Mouse (Mus musculus) mammary gland, adult 2 months (tissue): ENCODE results near the gene Pcnx3. TPM values are rescaled to one million over a fixed set of nuclear protein-coding genes. Genes with fewer than 3 reads are reported as not detected.

ENCODE experiments used
- polyA plus RNA-seq: library from polyadenylated mRNA; depleted of rRNA; stranded (reverse); fragments of >200 nt; gene quantifications from 2 replicates; pipeline ENCODE4 v1.2.3, GENCODE M21; 2012; ENCODE audit warnings: low replicate concordance; rRNA removed

The Pcnx3 gene
- polyA plus RNA-seq, result 137 and 266 TPM in 2 replicates

DNA sequence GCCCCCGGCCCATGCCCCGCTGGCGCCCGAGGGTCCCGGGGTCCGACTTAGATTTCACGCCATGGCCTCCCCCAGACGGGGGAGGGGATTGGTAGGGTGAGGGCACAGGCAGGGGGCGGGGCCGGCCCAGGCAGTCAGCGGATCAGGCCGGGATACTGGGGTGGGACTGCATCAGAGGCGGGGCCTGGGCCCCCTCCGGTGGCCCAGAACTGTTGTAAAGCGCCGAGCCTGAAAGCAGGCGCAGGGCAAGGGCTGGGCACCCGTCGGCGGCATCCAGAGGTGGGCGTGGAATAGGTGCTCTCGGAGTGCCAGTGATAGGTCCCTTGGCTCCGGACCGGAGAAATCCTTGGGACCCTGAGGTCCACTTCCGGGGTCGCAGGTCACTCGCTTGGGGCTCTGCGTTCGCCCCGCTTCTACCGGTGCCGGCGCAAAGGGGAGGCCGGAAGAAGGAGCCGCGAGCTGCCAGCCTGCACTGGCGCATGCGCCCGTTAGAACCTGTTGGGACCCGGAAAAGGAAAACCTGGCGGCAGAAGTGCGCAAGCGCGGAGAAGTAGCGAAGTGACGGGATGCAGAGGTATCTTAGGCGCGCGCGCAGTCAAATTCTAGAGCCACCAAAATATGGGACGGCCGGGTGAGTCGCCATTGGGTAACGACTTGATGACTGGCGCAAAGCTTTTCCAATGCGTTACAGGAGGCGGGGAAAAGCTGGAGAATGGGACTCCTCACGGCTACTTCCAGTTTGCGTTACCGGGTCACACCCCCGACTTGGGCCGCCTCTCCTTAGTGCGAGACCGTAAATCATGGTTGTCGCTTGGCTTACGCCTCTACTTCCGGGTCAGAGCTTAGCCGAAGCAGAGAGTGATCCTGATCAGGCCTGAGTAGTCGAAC is at the start of gene Pcnx3, which contains the start of gene Map3k11:
Gene Pcnx3, minus strand, starts transcription at position 709 of the 888 bp plus-strand sequence.
Gene Map3k11, plus strand, starts transcription at position 543 of the 888 bp plus-strand sequence.

DNA sequence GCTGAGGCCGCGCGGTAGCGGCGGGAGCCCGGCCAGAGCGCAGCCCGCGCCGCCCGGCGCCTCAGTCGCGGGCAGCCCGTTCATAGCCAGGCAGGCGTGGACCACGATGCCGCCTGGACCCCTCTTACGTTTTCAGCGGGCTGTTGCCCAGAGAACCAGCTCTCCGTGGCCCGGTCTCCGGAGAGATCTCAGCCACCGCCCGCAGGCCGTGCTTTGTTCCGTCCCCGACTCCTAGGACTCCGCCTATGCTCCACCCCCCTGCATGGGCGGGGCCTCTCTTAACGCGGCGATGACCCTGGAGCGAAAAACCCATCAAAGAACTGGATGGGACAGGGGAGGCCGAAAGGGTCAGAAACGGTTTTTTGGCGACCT is 40.7 kb upstream of the Pcnx3 start, which contains the start of gene Fam89b:
Gene Fam89b, minus strand, starts transcription at position 210 of the 372 bp plus-strand sequence.

DNA sequence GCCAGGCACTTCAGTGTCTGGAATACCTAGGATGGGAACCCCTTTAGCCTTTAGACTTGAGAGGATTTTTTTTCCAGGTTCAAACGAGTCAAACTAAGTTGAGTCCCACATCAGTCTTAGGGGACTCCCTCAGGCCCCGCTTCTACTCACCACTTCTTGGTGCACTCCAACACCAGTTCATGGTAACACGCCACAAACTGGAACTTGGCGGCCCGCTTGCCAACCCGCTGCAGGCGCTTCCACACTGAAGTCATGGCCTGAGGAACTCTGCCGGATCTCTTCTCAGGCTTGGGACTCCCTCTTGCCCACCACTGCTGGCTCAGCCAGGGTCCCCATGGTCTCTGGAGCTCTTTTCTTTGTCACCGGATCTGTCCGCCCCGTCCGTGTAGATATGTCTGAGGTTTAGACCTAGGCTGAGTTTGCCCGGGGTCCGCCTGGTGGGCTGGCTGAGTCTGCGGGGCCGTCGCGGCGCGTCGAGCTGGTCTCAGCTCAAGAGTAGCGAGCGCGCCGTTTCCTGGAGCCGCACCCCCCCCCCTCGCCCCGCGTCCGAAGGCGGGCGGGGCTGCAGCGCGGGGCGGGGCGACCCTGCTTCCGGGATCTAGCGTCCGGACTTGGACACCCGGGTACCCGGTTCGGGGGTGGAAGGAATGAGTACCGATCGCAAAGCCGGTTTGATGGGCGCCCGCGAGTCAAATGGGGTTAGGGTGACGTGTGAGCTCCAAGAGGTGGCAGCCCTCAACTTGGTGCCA is 37.2 kb upstream of the Pcnx3 start, which contains the start of gene Ehbp1l1:
Gene Ehbp1l1, minus strand, starts transcription at position 551 of the 749 bp plus-strand sequence.

DNA sequence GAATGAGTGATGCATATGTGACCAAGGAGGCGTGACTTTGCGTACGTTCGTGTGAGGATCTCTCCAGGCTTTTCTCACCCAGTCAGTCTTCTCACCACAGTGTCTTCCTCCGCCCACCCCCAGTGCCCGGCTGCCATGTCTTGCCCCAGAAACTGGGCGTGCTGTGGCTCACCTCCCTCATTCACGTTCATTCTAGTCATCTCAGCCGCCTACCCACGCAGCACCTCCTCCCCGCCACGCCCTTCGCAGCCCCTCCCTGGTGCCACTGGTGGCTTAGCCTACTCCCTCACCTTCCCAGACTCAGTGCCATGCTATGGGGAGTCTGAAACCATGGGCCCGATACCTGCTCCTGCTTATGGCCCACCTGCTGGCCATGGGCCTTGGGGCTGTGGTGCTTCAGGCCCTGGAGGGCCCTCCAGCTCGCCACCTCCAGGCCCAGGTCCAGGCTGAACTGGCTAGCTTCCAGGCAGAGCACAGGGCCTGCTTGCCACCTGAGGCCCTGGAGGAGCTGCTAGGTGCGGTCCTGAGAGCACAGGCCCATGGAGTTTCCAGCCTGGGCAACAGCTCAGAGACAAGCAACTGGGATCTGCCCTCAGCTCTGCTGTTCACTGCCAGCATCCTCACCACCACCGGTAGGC is 15.6 kb upstream of the Pcnx3 start, which contains the start of gene Kcnk7:
Gene Kcnk7, plus strand, starts transcription at position 205 of the 638 bp plus-strand sequence.

DNA sequence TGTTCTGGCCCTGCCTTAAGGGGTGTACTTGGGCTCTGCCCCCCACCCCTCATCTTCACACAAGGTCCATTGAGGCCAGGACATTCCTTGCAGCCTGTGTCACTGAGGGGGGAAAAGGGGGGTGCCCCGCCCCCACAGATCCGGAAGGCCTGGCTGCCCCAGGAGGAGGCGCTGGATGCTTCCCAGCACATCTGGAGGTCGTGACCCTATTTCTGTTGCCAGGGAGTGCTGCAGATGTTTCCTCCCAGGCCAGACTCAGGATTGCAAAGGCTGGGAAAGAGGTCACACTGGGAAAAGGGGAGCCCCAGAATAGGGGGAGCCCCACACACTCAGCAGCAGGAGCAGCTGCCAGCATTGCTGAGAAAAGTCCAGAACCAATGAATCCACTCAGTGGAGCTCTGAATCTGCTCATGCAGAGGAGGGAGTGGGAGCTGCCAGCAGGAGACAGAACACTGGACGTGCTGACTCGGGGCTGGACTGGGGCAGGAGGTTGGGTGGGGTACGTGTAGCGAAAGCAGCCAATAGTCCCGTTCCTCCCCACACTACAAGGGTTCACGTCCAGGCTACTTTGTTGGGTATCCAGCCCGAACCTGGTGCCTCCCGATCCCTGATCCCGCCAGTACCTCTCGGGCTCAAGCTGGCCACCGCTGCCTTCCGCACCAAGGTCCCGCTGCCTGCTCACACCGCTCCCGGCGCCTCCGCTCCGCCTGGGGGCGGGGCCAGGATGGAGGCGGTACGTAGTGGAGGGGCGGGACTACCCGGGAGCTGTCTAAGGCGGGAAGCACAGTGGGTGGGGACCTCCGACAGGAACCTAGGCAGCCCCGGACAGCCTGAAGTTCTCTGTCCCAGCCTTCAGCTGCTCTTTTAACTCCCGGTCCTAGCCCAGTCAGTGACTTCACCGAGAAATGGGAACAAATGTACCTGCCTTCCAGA is 25.5 kb downstream of the Pcnx3 start, which contains the start of gene Sipa1:
Gene Sipa1, minus strand, starts transcription at position 727 of the 933 bp plus-strand sequence.

DNA sequence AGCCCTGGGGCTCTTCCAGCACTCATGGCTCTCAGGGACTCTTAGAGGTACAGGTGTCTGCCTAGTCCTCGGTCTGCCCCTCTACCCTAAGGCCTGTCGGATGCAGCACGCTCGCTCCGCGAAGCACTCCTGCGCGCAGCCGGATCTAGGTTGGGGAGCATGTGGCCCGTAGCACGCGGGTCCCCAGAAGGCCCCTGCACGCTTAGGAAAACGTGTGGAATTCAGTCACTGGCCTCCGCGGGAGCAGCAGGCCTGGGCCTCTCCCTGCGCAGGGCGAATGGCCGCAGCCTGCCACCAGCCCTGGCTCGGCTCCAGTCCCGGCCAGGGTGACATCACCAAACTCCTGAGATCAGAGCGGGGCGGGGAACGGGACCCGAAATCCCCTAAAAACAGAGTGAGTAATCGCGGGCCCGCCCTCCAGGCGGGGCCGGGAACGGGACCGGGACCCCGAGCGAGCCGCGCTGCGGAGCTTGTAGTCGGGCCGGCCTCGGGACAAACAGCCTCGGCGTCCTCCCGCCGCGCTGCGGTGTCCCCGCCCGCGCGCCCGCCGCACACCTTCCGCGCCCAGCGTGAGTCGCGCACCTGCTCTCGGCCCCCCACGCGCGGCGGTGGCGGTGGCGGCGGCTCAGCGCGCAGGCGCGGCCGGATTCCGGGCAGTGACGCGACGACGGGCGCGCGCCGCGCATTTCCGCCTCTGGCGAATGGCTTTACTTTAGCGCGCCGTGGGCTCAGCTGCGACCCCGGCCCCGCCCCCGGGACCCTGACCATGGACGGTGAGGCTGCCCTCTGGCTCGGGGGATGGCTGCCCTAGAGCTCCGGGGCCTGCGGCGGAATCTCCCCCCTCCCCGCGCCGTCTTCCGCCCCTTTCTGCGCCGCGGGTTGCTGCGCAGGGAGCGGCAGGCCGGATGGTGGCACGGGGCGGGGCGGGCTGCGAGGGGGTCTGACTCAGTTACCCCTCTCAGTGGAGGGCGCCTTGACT is 51.4 kb downstream of the Pcnx3 start, which contains the start of gene Rela:
Gene Rela, plus strand, starts transcription at position 415 of the 979 bp plus-strand sequence.

Other genes starting within 250 kb of the Pcnx3 start
- 0.13 and 0.75 TPM in 2 replicates for gene Fosl1, start 241.4 kb downstream of the Pcnx3 start, polyA plus RNA-seq
- 5.0 and 11.5 TPM in 2 replicates for gene Ccdc85b, start 231.0 kb downstream of the Pcnx3 start, polyA plus RNA-seq
- gene Fibp, start 228.3 kb downstream of the Pcnx3 start, polyA plus RNA-seq, result 106 and 133 TPM in 2 replicates
- 27.5 and 30.7 TPM in 2 replicates for gene Ctsw, start 220.4 kb downstream of the Pcnx3 start, polyA plus RNA-seq
- gene Efemp2, start 215.0 kb downstream of the Pcnx3 start, polyA plus RNA-seq, result 96.9 and 98.4 TPM in 2 replicates
- gene Mus81, start 200.5 kb downstream of the Pcnx3 start, polyA plus RNA-seq, result 47.4 and 58.4 TPM in 2 replicates
- gene Cfl1, start 198.5 kb downstream of the Pcnx3 start, polyA plus RNA-seq, result 576 and 751 TPM in 2 replicates
- gene 1700020D05Rik, start 185.1 kb downstream of the Pcnx3 start, polyA plus RNA-seq, result 1.1 and 1.7 TPM in 2 replicates
- gene Snx32, start 178.4 kb downstream of the Pcnx3 start, polyA plus RNA-seq, result 11.3 and 16.3 TPM in 2 replicates
- 2.4 and 2.5 TPM in 2 replicates for gene Ovol1, start 128.3 kb downstream of the Pcnx3 start, polyA plus RNA-seq
- 11.5 and 27.2 TPM in 2 replicates for gene Ap5b1, start 120.9 kb downstream of the Pcnx3 start, polyA plus RNA-seq
- gene Rnaseh2c, start 87.0 kb downstream of the Pcnx3 start, polyA plus RNA-seq, result 35.9 and 66.4 TPM in 2 replicates
- gene Kat5, start 78.7 kb downstream of the Pcnx3 start, polyA plus RNA-seq, result 50.4 and 55.5 TPM in 2 replicates
- 102 and 116 TPM in 2 replicates for gene Rela, start 51.4 kb downstream of the Pcnx3 start, polyA plus RNA-seq
- 130 and 371 TPM in 2 replicates for gene Sipa1, start 25.2 kb downstream of the Pcnx3 start, polyA plus RNA-seq
- gene Map3k11, start 166 bp downstream of the Pcnx3 start, polyA plus RNA-seq, result 73.1 and 141 TPM in 2 replicates
- gene Kcnk7, start 15.5 kb upstream of the Pcnx3 start, polyA plus RNA-seq, result 0.83 and 0.94 TPM in 2 replicates
- 92.5 and 93.1 TPM in 2 replicates for gene Ehbp1l1, start 37.4 kb upstream of the Pcnx3 start, polyA plus RNA-seq
- gene Fam89b, start 40.7 kb upstream of the Pcnx3 start, polyA plus RNA-seq, result 237 and 392 TPM in 2 replicates
- gene Ltbp3, start 52.0 kb upstream of the Pcnx3 start, polyA plus RNA-seq, result 222 and 329 TPM in 2 replicates
- gene Scyl1, start 82.5 kb upstream of the Pcnx3 start, polyA plus RNA-seq, result 105 and 131 TPM in 2 replicates
- gene Frmd8, start 186.4 kb upstream of the Pcnx3 start, polyA plus RNA-seq, result 32.4 and 48.8 TPM in 2 replicates
- gene Slc25a45, start 188.9 kb upstream of the Pcnx3 start, polyA plus RNA-seq, result 37.0 and 41.5 TPM in 2 replicates
- 0.32 and 0.38 TPM in 2 replicates for gene Tigd3, start 205.2 kb upstream of the Pcnx3 start, polyA plus RNA-seq
- 74.6 and 123 TPM in 2 replicates for gene Dpf2, start 224.1 kb upstream of the Pcnx3 start, polyA plus RNA-seq
- gene Cdc42ep2, start 235.9 kb upstream of the Pcnx3 start, polyA plus RNA-seq, result 13.5 and 26.4 TPM in 2 replicates